Mouse (Mus musculus) urinary bladder, postnatal 36 days (tissue): ENCODE measurements around the gene Mmp9.

Experiments
- DNase-seq, 2 experiments: peaks; one replicate each; pipeline ENCODE4 v3.0.0; 2022; ENCODE audit warnings: low spot score in 2 of 2, mixed read lengths in 1 of 2

Mmp9 gene

GRCm38 (mm10) chr2:164991808-164992207 is 51.2 kb downstream of the Mmp9 start:
- DNase-seq = no peak

GRCm38 (mm10) chr2:164994156-164994555 is 53.6 kb downstream of the Mmp9 start:
- DNase-seq = no peak

GRCm38 (mm10) chr2:164994659-164995428 is 54.3 kb downstream of the Mmp9 start:
- no peak for DNase-seq

- DNase-seq = no peak
Observed at GRCm38 (mm10) chr2:164995976-164996375, 55.4 kb downstream of the Mmp9 start.

- DNase-seq = no peak
Observed at GRCm38 (mm10) chr2:164996848-164997720, 56.5 kb downstream of the Mmp9 start.

- peak in 1 of 2 experiments; percentile 12 for DNase-seq
Observed at GRCm38 (mm10) chr2:164997721-164998428, 57.3 kb downstream of the Mmp9 start.

- no peak for DNase-seq
Observed at GRCm38 (mm10) chr2:165001958-165002357, 61.4 kb downstream of the Mmp9 start.

GRCm38 (mm10) chr2:165003108-165003507 is 62.5 kb downstream of the Mmp9 start:
- DNase-seq = no peak

GRCm38 (mm10) chr2:165004237-165004636 is 63.7 kb downstream of the Mmp9 start:
- DNase-seq = no peak
